Mouse (Mus musculus): ENCODE measurements around the gene Cd27.

The Cd27 gene

GRCm38 (mm10) chr6:125215148-125215954 is 21.5 kb downstream of the Cd27 start, which contains the start of gene Vamp1:
TSS of gene Vamp1 (plus strand) at chr6:125215551.
- DNase-seq (ENCODE audit: extremely low read depth, low read depth): peak; percentile 98

- DNase-seq (ENCODE audit: extremely low read depth, low read depth): no peak
These were observed 23.1 kb downstream of the Cd27 start for GRCm38 (mm10) chr6:125213715-125214114.

GRCm38 (mm10) chr6:125213129-125213528 is 23.7 kb downstream of the Cd27 start:
- DNase-seq (ENCODE audit: extremely low read depth, low read depth): no peak

- no peak for DNase-seq (ENCODE audit: extremely low read depth, low read depth)
These were observed 24.2 kb downstream of the Cd27 start for GRCm38 (mm10) chr6:125212621-125213020.

GRCm38 (mm10) chr6:125210436-125210835 is 26.4 kb downstream of the Cd27 start:
- DNase-seq (ENCODE audit: extremely low read depth, low read depth): no peak

GRCm38 (mm10) chr6:125197166-125197565 is 39.6 kb downstream of the Cd27 start:
- DNase-seq (ENCODE audit: extremely low read depth, low read depth): no peak

GRCm38 (mm10) chr6:125196301-125196700 is 40.5 kb downstream of the Cd27 start:
- no peak for DNase-seq (ENCODE audit: extremely low read depth, low read depth)

GRCm38 (mm10) chr6:125195541-125196075 is 41.2 kb downstream of the Cd27 start:
- no peak for DNase-seq (ENCODE audit: extremely low read depth, low read depth)

GRCm38 (mm10) chr6:125193390-125193789 is 43.4 kb downstream of the Cd27 start:
- peak; percentile 53 for DNase-seq (ENCODE audit: extremely low read depth, low read depth)

GRCm38 (mm10) chr6:125192841-125193240 is 44.0 kb downstream of the Cd27 start:
- DNase-seq (ENCODE audit: extremely low read depth, low read depth): peak; percentile 38

GRCm38 (mm10) chr6:125192016-125192714 is 44.6 kb downstream of the Cd27 start:
- peak; percentile 86 for DNase-seq (ENCODE audit: extremely low read depth, low read depth)

GRCm38 (mm10) chr6:125191332-125192015 is 45.3 kb downstream of the Cd27 start, which contains the start of the genes Ncapd2 and Mrpl51:
TSS of gene Ncapd2 (minus strand) at chr6:125191701.
TSS of gene Mrpl51 (plus strand) at chr6:125191801.
- DNase-seq (ENCODE audit: extremely low read depth, low read depth): peak; percentile 92

GRCm38 (mm10) chr6:125190816-125191215 is 46.0 kb downstream of the Cd27 start:
- peak; percentile 14 for DNase-seq (ENCODE audit: extremely low read depth, low read depth)

- no peak for DNase-seq (ENCODE audit: extremely low read depth, low read depth)
These were observed 50.6 kb downstream of the Cd27 start for GRCm38 (mm10) chr6:125186203-125186602.
